8 mouse cellular contexts compared by ENCODE assay signal in genomic region chr1:36546888-36547471, GRCm38 (mm10). TPM values are rescaled to one million over a fixed set of nuclear protein-coding genes. Genes with fewer than 3 reads are reported as not detected.
DNase-seq lines count a peak whose midpoint lies in the region; ATAC-seq lines count a peak whose summit lies in the region.

TSS of gene Ankrd39 (minus strand) at chr1:36547445.

- peak within 1 kb of the TSS; percentile 75 for H3K4me2 ChIP-seq in intestine, embryonic 14.5 days (ENCODE audit: low read length)

- peak within 1 kb of the TSS; percentile 60 for H3K27ac ChIP-seq in intestine, embryonic 14.5 days (ENCODE audit: low read depth)

- peaks cover 27% of the 10 kb centered on the region for H3K4me1 ChIP-seq in intestine, embryonic 14.5 days (replicated peaks; ENCODE audit: control insufficient read depth, insufficient read depth, low read length)

- intact Hi-C loops in left cerebral cortex, postnatal 14 days (cut with DNase I): loop anchor here (2.0 to 5.0 kb wide), 2 partner anchors 90 to 138 kb away; no protein-coding TSS in a partner anchor

- under 1% methylated on average over 43 of the region's 43 CpGs for WGBS in intestine, embryonic 14.5 days

- H3K27me3 ChIP-seq in intestine, embryonic 14.5 days (replicated peaks; ENCODE audit: control insufficient read depth, insufficient read depth, low read length): no peaks in the 10 kb centered on the region

- H3K36me3 ChIP-seq in intestine, embryonic 14.5 days (ENCODE audit: control insufficient read depth, insufficient read depth, low read length): peaks cover 41% of the 10 kb centered on the region

- H3K4me3 ChIP-seq in intestine, embryonic 14.5 days (ENCODE audit: low read depth, low read length): peak within 1 kb of the TSS; percentile 73

- peak within 1 kb of the TSS; percentile 60 for H3K9ac ChIP-seq in intestine, embryonic 14.5 days (ENCODE audit: low read length)

- ATAC-seq in intestine, embryonic 14.5 days (replicated peaks; ENCODE audit: low FRiP score, low TSS enrichment, low read depth): peak; percentile 96

- DNase-seq in adrenal gland, adult 18-20 months (ENCODE audit: low spot score in 2 of 2): peak; percentile 91 to 93
- peak; percentile 98 for DNase-seq in embryo, embryonic 11 days
- peak; percentile 98 for DNase-seq in gastrocnemius, postnatal 25 days
- peak; percentile 91 for DNase-seq in intestine, embryonic 14.5 days (ENCODE audit: low spot score)
- DNase-seq in left cerebral cortex, postnatal 14 days (ENCODE audit: low spot score in 2 of 2): peak; percentile 98 to 99
- DNase-seq in mesoderm, embryonic 11.5 days (ENCODE audit: low read depth, low spot score): peak; percentile 99
- peak; percentile 98 for DNase-seq in right cerebral cortex, postnatal 36 days (ENCODE audit: low spot score in 2 of 2)
- DNase-seq in yolk sac, embryonic 10.5 days (ENCODE audit: low spot score): peak; percentile 98

- H3K9me3 ChIP-seq in intestine, embryonic 14.5 days (ENCODE audit: control insufficient read depth, low read length): no peaks in the 10 kb centered on the region

RNA-seq across cellular contexts. Expression of gene Ankrd39, which starts in this region (rescaled TPM):
- total RNA-seq in adrenal gland, adult 18-20 months (2021): 10 to 100 TPM; 11.0 to 11.1 TPM
- total RNA-seq in gastrocnemius, postnatal 25 days (2021): 1 to 10 TPM; 7.7 to 8.2 TPM
- 25.7 and 28.6 TPM in 2 replicates for polyA plus RNA-seq in intestine, embryonic 14.5 days (2014; fragmentation: Nextera tagmentation; extraction: Ambion mirVana)
- 10 to 100 TPM; 13.9 to 18.7 TPM for total RNA-seq in left cerebral cortex, postnatal 14 days (2021)

Comparison
In these comparisons a context has a peak if more than half of its experiments do, and no peak if none do; other contexts are left out.
1. Peak in every context shown above with its lines: DNase-seq, ATAC-seq, H3K4me3 ChIP-seq and H3K27ac ChIP-seq.